Mouse (Mus musculus) embryonic fibroblast, embryonic 13.5 days (primary cell): Measurements from ENCODE around the gene Rad52.

Experiments
- CTCF ChIP-seq: IDR thresholded peaks from 2 replicates; pipeline ENCODE4 v1.5.1; 2011; ENCODE audit warnings: mild to moderate bottlenecking, control low read depth, low read length, moderate library complexity, borderline replicate concordance; ENCODE audit not compliant: insufficient read depth
- POLR2A ChIP-seq: IDR thresholded peaks from 2 replicates; pipeline ENCODE4 v1.6.1; 2011; ENCODE audit warnings: low read depth, mild to moderate bottlenecking, control low read depth, low read length, moderate library complexity

DNA sequence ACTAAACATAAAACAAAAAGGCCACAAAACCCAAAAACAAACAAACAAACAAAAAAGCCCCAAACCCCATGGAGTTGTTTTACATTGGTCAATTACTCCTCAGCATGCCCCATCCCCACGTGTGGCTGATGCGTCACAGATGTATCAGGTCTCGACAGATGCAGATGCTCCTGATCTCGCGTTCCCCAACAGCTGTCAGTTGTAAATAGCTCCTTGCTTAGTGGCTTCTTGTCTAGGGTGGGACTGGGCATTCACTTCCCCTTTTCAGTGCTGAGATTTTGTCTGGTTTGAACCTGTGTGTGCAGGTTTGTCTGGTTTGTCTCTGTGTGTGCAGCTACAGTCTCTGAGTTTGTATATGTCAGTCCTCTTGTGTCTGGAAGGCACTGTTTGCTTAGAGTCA, 9.5 kb downstream of the Rad52 start:
- TF ChIP-seq POLR2A: no peak
- TF ChIP-seq CTCF: no peak
